Mouse (Mus musculus) embryo, embryonic 11 days (tissue): ENCODE results near the gene Sae1.
"Not testable (repeated sequence)": the region's sequence is repeated elsewhere in the genome, so short reads cannot be mapped to it uniquely, and the experiment has no call there.

Source experiments
- DNase-seq: peaks from one replicate; pipeline ENCODE4 v3.0.0-alpha.2; 2015

The Sae1 gene

GRCm38 (mm10) chr7:16402449-16402848, 14.8 kb upstream of the Sae1 start:
- peak; percentile 30 for DNase-seq

DNA sequence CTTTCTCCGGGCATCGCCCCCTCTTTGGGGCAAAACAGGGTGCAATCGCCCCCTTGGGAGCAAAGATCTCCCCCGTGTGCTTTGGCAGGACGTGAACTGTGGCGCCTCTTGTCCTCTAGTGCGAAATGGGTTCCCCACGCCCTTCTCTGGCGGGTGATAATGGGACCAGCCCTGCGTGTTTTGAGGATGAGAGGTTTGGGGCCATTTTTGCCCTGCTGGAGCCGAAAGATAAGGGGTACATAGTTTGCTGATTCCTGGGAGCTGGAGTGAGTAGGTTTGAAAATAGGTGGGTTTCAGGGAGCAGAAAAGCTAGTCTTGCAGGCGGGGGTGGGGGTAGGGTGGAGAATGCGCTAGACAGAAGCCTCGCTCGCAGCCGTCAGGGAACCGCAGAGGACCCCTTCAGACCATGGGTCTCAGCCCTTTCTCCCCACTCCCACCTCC, 14.4 kb upstream of the Sae1 start:
- DNase-seq = peak; percentile 56

- peak; percentile 93 for DNase-seq
Measured at GRCm38 (mm10) chr7:16400689-16401611, 13.3 kb upstream of the Sae1 start, which contains the start of gene Zc3h4. TSS of gene Zc3h4 (plus strand) at chr7:16400910.

DNA sequence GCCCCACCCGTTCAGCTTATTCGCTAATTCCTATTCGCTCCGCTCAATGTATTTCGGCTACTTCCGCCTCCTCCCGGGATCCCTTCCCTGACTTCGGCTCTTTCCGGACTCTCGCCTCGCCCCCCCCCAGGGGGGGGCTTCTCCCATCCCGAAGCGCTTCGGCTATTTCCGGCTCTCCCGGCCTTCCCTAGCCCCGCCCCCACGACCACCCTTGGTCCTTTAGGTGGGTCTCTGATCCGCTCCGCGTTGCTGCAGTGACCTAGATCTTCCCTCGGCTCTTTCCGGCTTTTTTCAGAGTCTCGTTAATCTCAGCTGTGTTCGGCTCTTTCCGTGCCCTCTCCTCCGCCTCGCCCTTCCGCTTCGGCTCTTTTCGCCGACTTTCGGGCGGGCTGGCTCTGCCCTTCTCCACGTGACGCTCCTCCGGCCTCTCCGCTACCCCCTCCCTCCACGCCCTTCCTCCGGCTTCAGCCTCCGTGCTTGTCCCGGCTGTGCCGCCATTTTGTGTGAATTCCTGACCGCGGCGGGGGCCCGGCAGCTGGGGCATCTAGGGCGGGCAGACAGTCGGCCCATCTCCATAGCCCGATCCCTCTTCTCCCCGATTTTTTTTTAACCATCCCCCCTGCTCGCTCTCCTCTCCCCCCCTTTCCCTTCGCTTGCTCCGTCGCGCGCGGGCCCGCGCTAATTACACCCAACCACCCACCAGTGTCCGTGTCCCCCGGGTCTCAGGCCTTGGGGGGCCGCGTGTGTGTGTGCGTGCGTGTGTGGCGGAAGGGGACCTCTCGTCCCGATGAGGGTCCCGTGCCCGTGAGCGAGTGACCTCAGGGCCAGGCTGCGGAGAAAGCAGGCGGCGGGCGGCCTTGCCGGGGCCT, 12.4 kb upstream of the Sae1 start:
- peak; percentile 100 for DNase-seq

DNA sequence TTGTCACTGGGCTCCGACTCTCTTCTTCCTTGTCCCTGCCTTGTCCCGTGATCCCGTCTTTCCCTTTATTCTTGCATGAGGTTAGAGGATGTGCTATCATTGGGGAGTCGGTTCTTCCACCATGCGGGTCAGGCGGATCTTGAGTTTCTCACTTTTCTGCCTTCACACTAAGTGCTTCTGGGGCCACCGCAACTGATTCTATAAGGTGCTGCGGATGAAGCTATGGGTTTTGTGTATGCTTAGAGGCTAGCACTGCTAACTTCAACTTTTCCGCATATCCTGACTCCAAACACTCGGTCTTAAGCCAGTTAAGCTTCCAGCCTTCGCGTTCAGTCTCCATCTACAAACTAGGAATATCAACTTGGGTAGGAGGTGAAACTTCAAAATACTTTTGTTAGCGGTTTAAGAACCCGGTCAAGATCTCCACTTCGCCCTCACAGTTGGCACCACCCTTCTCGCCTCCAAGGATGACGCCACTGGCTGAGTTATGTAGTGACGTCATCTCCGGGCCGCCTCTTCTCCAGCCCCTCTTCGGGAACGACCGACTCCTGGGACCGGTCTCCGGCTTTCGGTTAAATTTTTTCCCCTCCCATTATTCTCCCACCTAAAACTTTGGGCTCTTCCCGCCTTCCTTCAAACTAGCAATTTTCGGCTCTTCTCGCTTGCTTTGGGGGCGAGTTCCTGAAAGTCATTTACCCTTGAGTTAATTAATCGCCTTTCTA, 11.7 kb upstream of the Sae1 start:
- DNase-seq = peak; percentile 95

GRCm38 (mm10) chr7:16398387-16399050, 10.9 kb upstream of the Sae1 start:
- DNase-seq = no peak

- no peak for DNase-seq
Measured at GRCm38 (mm10) chr7:16397465-16397864, 9.9 kb upstream of the Sae1 start.

GRCm38 (mm10) chr7:16395944-16396343, 8.3 kb upstream of the Sae1 start:
- peak; percentile 66 for DNase-seq

DNA sequence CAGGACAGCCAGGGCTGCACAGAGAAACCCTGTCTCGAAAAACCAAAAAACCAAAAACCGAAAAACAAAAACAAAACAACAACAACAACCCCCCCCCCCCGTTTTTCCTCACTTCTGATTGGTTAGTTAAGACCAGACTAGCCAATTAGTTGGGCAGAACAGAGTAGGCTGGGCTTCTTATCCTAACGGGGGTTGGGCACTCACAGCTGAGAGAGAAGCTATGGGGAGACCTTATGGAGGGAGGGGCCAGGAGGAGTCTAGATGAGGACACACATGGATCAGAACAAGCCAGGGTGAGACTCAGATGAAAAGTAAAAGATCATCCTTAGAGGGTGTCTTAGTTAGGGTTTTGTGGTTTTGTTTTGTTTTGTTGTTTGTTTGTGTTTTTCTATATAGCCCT, 5.3 kb upstream of the Sae1 start:
- no peak for DNase-seq

DNA sequence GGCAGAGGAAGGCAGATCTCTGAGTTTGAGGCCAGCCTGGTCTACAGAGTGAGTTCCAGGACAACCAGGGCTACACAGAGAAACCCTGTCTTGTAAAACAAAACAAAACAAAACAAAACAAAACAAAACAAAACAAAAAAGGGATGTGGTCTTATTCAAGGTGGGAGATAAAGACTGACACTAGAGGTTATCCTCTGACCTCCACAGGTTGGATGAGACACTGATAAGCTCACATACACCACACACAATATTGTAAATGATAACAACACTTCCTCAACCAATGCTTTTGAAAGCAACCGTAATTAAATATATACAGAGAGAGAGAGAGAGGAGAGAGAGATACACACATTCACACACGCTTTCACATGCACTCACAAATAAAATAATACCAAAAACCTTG, 2.3 kb upstream of the Sae1 start:
- DNase-seq = not testable (repeated sequence)

DNA sequence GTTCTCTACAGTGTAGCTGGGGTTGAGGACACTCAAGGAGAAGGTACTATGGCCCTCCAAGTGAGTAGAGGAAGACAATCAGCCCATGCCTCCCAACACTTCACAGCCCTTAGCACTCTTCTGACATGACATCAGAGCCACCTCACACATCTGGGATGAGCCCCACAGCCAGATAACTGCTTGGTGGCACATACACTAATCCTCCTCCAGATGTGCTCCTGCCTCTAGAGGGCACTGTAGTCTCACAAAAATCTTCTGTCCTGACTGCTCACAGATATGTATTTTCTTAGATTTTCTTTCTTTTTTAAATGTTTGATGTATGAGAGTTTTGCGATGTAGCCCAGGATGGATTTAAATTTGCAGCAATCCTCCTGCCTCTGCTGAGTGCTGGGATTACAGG, 11.1 kb downstream of the Sae1 start:
- DNase-seq = peak; percentile 34

- DNase-seq = no peak
Measured at GRCm38 (mm10) chr7:16374989-16375388, 12.6 kb downstream of the Sae1 start.

- no peak for DNase-seq
Measured at GRCm38 (mm10) chr7:16373719-16374118, 13.9 kb downstream of the Sae1 start.

GRCm38 (mm10) chr7:16370596-16370995, 17.0 kb downstream of the Sae1 start:
- DNase-seq = no peak

DNA sequence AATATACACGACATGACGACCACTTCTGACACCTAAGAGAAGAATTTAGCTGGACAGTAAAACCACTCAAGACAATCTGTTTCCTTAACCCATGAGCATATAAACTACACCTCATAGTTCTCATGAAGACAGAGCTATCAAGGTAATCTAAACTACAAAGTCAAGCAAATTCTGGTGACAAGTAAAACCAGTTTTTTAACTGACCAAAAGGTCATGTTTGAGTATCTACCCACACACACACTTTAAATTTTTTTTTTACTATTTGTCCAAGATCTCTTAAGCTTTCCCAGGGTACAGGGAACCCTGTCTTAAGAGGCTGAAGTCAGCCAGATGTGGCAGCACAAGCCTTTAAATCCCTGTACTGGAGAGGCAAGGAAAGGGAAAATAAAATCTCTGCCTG, 18.8 kb downstream of the Sae1 start:
- DNase-seq = no peak

GRCm38 (mm10) chr7:16366669-16367068, 20.9 kb downstream of the Sae1 start:
- DNase-seq = no peak

DNA sequence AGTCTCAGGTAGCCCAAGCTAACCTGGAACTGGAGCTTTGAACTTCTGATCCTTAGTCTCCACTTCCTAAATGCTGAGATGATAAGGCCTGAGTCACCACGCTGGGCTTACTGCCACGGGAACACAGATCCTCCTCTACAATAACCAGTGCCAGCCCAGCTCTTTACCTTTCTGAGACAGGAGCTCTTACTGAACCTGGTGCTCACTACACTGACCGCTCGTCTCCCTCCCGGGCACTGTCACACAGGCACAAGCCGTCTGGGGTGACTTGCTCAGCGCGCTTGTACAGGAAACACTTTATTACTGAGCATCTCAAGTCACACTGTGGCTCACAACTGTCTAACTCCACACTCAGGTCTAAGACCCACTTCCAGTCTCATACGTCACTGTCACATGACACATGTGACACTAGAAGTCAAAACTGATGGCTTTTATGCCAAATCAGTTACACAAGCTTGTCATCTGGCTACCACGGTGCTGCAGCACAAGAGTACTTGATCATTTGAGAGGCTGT, 21.4 kb downstream of the Sae1 start:
- DNase-seq = peak; percentile 9

DNA sequence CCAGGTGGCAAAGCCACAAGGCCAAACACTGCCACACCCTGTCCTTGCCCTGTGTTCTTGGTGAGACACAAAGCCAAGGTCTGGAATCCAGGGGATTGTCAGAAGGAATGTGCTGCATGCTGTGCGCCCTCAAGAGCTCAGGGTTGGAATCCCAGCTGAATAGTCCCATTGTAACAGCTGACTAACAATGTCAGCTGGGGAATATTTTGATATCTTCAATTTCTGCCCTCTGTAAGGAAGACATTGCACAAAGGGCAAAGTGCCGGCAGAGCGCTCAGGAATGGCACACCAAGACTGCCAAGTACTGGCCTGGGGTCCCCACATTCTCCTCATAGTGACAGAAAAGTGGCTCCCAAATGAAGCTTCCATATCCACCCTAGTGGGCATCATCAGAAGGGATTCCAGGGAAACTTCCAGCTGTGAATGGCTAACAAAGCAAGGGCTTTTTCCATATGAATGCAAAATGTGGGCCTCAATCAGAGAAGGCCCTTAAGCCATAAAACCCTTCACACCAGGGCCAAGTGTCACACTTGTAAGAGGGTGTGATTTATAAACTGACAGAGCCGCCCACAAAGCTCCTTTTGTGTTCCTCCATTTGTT, 22.6 kb downstream of the Sae1 start:
- DNase-seq = peak; percentile 81

DNA sequence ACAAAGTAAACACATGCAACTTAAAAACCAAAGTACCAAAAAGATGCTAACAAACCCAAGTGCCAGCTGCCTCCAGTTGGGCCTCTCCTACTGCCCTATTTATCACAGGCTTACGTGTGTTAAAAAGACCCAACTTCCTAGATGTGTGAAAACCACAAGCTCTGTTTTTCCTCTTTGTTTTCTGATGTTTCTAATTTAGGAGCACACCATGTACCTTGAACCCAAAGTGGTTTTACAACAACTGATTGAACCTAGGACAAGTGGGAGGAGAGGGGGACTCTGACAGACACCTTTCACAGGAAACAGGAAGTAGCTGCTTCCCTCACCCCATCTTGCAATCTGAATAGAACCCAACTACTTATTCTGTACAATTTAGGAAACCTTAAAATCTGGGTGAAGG, 23.3 kb downstream of the Sae1 start:
- no peak for DNase-seq

DNA sequence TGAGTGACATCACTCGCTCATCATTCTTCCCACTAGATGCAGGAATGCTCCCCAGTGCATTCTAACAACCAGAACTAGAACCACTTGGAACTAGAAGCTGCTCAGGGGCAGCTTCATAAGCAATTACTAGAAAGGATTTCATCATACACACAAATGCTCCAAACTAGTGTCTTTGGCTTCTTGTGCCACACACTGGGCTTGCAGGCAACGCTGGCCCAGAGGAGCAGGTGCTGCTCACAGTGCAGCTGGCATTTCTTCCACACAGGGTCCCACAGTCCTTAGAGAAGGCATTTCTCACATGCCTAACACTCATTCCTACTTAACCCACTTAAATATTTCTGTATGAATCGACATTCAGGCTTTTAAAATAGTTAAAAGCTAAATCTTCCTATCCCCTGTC, 30.0 kb downstream of the Sae1 start:
- no peak for DNase-seq

- no peak for DNase-seq
Measured at GRCm38 (mm10) chr7:16355854-16356594, 31.6 kb downstream of the Sae1 start.
